Mouse (Mus musculus): ENCODE measurements around the gene Tns1.

Gene Tns1

DNA sequence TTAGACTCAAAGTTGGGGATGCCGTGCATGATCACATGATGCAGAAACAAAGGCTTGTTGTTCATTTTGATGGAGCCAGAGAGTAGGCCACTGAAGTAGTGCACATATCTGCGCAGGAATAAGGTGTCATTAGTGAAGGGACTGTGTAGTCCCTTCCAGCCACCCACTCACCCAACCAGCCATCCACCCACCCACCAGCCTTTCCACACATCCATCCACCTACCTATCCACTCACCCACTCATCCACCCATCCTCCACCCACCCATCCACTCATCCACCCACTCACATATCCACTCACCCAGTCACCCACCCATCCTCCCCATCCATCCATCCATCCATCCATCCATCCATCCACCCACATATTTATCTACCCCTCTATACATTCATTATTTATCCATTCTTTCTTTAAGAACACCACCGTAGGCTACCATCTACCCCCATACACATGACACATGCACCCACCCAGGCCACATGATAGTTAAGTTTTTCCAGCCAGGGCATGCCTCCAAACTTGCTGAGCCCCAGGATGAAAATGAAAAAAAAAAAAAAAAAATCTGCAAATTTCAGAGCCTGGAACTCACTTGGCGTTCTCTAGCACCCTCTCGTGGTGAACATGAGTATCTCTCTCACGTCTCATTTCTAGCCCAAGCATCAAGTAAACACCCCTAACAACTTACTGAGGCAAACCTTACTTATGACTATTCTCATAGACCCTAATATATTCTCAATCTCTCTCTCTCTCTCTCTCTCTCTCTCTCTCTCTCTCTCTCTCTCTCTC is 137.8 kb downstream of the Tns1 start:
- peak; percentile 81 for DNase-seq

DNA sequence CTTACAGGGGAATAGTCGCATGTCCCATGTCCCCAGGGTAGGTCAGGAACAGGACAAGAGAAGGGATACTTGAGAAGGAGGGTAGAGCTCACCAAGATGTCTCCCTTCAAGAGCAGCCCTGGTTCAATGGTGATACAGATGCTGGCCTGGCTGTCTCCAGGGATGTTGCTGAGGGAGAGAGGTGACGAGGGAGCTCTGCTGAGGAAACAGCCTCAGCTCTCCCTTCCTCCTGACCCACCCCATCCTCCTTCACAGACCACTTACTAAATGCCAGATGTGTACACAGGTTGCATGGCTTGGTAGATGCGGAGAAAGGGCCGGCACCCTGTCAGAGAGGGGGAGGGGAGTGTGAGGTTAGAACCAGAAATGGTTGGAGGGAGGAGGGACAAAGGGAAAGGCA is 138.6 kb downstream of the Tns1 start:
- no peak for DNase-seq

DNA sequence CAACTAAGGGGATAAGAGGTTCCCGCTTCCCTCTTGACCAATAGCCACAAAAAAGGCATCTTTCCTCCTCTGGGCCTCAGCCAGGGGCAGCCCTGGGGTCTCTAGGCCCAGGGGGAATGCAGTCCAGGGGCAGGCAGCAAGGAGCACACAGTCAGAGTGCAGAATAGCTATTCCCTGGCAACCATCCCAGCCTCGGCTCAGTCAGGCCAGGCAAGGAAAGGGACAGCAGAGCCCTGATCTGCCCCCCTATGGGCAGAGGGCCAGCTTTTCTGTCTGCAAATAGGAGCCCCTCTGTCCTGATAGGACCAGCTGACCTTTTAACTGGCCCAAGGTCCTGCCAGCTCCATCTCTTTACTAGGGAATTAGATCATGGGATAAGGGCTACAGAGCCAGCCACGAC is 145.0 kb downstream of the Tns1 start:
- DNase-seq = no peak

DNA sequence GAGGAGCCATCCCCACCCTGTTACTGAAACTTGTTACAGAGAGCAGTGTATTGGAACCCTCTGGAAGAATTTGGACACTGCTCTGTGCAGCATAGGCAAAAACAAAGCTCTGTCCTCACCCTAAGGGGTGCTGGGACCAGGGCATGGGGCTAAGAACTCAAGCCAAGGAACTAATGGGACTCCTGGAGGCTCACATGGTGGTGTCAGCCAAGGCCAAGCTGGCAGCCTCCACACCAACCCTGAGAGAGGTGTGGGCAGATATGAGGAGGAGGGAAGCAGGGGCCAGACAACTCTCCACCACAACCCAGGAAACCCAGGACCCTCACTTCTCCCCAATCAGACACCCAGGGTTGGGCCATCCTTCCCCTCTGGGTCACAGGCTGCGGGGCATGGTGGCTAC is 145.7 kb downstream of the Tns1 start:
- no peak for DNase-seq

DNA sequence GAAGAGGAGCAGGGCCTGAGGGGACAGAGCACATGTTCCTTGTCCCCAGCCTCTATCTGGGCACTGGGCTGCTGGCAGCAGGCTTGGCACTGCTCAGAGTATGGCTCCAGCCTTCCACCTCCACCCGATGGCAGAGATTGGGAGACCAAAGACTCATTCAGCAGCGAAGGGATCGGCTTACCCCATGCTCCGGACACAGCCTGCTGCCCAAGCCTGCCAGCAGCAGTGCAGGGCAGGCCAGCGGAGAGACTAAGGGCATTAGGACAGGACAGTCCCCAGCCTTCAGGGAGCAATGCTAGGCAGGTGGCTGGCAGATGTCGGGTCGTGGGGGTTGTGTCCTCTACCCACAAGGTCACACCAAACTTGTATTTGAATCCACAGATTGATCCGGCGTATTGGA is 150.3 kb downstream of the Tns1 start:
- DNase-seq = no peak

DNA sequence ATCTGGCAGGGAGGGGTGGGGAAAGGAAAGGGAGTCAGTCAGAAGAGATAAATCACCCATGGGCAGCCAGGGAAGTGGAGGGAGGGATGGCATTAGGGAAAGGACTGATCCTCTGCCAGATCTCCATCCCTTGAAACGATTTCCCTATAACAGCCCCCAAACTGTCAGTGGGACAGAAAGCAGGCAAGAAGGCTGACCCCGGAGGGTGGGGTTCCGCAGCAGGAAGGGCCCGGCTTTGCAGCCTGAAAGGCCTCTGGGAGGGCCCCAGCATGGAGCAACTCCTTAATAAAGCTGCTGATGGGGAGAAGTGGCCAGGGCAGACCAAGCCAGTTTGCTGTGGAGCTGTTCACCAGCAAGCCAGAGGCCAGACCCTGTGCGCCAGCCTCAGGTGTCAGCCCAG is 151.5 kb downstream of the Tns1 start:
- DNase-seq = no peak

DNA sequence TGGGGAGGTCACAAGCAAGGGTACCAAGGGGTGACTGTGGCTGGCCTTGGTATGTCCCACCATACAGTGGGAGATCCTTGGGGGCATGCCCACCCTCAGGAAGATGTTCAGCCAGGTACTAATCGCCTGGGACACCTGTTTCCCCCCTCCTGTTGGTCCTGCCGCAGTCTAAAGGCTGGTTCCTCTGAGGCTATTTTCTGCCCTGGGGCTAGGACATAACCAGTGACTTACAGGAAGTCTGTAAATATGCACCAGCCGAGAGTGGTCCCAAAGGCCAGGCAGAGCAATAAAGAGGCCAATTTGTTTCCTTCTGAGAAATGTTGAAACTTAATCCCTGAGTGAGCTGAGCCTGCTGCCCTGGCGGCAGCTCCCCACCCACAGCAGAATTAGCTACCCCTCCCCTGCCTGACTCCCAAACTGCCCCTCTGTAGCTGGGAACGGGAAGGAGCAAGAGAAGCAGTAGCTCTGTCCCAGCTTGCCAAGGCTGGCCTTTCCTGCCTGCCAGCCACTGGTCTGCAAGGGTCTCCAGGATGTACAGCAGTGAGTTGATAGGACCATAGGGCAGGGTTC is 154.0 kb downstream of the Tns1 start:
- DNase-seq = no peak

DNA sequence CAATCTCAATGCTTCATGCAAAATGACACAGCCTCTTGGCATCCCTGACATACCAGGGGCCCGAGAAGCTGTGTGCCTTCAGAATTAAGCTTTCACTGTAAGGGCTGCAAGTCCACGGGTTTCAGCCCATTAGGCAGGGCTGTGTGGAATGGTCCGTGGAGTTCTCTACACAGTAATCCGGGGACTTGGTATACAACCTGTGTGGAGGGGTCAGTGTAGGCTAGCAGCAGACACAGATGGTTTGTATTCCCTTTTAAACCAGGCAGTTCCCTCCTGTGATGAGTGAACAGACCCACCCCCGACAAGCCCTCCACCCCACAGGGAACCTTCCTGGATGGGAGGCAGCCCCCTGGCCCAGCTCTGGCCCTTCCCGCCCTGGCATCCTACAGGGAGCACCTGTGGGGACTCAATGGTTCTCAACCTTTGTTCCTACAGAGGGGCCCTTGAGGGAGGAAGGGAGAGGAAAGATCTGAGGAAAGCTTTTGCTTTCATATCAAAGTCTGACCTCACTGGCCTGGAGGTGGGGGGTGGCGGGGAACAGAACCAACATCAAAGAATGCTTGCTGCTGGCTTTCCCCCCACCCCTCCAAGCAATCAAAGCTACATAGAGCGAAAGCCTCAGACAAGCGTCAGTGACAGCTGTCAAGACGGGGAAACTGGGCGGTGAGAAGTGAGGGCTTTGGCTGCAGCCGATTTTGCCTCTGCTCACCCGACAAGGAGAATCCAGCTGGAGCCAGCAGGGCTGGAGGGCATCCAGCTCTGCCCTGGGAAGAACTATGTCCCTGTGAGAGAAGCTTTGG is 155.3 kb downstream of the Tns1 start:
- peak; percentile 81 for DNase-seq

DNA sequence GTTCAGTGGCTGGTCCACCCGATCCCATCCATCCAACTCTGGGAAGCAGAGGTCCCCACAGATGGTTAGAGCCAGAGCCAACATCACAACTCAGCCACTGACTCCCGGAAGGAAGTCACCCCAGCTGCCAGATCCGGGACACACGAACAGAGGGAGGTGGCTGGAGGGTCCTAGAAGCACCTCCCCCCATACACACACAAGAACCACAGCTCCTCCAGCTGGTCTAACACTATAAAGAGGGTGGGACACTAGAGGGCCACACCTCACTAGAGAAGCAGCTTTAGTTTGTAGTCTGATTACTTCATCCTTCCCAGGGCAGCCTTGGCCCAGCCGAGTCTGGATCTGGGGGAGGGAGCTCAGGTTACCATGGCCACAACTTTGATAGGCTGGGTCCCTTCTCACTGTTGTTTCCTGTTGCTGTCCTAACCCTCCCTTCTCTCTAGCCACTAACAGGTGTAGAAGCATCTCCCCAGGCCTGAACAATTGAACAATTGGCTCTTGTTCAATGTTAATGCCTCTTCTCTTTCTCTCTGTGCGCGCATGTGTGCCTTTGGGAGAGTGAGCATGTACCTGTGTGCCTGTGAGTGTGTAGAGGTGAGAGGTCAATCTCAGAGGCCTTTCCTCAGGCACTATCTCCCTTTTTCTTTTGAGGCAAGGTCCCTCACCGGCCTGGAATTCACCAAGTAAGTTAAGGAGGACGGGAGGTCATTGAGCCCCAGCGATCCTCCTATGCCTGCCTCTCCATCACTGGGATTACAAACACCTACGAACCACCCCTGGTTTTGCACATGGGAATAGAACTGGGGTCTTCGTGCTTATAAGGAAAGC is 157.6 kb downstream of the Tns1 start:
- DNase-seq = peak; percentile 85

DNA sequence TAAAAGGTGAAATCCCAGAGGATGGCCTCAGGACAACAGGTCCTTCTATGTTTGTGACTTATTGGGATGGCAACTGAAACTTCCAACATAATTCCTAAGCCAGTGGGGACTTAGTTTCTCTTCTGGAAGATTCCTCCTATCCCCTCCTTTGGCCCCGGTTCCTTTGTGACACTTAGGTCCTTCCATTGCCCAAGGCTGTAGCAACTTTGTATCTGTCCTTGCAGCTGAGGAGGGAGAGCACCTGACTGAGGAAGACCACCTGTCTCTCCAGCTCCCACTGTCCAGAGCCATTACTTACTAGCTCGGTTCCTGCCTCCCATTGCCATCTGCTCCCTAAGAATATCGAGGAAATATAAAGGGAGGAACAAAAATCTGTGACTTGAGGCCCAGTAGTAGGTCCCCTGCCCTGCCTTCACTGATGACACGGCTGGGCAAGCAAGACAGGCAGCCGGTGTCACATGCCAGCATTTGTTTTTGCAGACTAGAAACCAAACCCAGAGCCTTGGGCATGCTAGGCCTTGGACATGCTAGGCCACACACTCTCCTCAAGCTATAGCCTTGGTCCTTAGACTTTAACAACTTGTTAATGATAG is 160.0 kb downstream of the Tns1 start:
- no peak for DNase-seq

DNA sequence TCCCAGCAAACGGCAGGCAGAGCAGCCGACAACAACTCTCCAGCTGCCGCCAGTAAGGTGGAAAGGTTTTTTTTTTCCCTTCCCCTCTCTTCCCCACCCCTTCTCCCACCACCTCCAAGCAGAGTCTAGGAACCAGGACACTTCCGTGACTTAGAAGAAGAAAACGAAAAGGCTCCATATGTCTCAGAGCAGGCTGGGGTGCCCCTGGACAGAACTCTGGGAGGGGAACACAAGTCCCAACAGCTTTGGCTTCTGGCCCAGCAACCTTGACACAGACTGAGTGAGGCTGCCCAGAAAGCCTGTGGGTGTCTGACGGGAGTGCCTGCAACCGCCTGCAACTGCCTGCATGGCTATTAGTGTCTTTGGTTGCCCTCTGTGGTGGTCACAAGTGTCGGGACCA is 160.6 kb downstream of the Tns1 start:
- peak; percentile 83 for DNase-seq

DNA sequence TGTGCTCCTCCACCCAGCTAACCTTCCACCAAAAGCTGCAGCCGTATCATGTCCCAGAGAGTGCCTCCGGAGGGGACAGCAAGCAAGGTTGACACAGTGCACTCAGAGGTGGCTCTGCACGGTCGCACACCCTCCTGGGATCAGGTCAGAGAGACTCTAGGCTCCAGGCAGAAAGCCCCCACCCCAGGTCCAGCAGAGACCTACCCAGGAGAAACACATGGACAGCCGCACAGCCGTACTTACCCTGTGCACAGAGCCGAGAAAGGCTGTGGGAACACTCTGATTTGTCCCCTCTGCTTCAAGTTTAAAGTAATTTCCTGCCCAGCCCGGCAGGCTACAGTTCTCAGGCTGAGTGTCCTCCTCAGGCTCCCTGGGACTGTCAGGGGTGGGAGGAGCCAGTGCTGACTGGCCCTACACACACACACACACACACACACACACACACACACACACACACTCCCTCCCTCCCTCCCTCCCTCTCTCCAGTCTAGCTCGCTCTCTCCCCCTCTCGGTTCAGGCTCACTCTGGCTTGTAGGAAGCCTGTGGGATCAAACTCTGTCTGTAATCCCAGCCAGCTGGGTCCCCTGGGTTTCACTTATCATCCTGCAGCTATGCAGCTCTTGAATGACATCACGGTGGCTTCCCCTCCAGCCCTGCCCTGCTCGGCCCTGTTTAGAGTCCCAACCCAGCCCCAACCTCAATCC is 161.4 kb downstream of the Tns1 start:
- DNase-seq = peak; percentile 88

DNA sequence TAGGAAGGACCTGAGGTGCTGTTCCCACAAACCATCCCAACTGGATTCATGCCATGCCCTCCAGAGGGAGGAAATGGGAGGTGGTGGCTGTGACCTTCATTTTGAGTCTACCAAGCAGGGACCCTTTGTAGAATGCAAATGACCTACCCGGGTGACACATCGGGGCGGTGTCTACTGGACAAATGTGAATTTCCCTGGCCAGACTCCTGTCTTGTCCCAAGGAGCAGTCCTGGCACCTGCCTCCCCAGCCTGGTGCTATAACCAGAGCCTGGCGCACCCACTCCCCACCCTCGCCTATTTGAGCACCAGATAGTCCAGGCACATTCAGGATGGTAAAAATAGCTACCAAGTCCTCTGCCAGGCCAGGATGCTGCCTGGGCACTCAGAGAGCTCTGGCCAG is 162.2 kb downstream of the Tns1 start:
- peak; percentile 62 for DNase-seq

DNA sequence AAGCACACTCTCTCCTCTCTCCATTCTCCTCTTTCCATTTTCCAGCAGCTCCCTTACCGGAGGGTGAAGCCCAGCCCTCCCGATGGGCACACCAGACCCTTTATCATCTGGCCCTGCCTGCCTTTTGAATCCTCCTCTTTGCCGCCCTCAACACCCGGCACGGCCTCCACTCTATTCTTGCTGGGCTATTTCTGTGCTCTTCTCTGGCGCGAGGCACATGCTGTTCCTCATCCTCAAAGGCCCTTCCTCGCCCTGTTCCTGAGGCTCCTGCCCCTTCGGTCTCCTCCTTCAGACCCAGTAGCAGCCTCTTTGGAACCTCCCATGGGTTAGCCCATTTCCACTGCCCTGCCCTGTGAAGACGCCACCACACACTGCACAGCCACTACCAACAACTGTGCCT is 164.5 kb downstream of the Tns1 start:
- DNase-seq = no peak

DNA sequence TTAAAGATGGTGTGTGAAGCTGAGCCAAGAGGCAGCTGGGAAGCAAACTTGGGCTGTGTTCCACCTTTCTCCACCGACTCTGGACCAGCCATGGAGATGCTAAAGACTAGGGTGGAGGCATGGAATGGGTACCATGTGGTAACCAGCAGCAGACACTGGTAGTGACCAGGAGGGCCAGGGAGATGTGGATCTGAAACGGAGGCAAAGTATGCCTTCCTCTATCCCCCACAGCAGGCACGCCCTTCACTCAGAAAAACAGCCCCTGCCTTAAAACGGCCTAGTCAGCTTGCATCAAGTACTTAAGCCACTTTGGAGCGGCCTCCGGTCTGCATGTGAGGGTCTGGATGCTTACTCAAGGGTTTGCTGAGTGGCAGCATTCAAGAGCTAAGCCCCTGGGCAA is 164.9 kb downstream of the Tns1 start:
- DNase-seq = no peak

DNA sequence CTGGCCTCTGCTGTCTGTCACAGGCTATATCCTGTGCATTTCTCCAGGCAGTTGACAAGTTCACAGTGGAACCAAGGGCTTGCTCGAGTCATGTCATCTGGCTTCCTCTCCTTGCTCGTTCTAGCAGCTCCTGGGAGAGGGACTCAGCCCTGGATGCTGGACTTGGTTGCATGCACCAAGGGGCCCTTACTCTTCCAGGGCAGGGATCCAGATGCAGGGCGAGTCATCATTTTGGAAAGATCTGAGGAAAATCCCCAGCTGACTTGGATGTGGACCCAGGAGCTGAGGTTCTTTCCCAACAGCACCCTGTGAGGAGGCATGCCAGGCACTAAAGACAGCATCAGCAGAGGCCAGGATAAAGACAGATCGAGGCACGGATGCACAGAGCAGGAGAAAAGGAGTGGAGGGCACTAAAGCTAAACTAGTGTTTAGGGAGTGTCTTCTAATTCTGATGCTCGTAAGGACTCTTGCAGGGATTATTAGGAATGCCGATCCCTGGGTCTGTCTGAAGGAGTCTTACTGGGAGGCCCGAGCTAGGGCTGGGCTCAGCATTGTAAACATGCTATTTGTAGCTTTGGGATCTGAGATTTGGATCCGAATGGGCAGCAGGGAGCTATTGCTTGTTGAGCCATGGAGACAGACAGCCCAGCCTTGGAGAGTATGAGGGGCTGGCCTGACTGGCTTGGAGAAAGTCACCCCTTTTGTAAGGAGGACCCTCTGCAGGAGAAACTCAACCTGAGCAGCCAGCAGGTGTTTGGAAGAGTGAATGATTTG is 165.9 kb downstream of the Tns1 start:
- peak; percentile 83 for DNase-seq

DNA sequence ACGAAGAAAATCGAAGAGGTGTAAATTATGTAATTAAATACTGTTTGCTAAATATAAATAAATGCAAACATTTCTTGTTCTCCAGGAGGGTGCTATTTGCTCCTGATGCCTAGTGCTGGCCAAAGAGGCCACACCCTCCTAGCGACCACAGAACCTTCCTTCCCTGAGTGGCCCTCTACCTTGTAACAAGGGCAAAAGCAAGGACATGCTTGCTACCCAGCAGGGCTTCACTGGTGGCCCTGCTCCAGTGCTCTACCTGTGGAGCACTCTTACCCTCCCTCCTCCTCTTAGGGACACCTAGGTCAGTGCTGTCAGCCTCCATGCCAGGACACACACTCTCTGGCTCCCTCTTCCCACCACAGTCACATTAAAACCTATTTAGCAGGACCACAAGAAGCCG is 166.8 kb downstream of the Tns1 start:
- DNase-seq = no peak

DNA sequence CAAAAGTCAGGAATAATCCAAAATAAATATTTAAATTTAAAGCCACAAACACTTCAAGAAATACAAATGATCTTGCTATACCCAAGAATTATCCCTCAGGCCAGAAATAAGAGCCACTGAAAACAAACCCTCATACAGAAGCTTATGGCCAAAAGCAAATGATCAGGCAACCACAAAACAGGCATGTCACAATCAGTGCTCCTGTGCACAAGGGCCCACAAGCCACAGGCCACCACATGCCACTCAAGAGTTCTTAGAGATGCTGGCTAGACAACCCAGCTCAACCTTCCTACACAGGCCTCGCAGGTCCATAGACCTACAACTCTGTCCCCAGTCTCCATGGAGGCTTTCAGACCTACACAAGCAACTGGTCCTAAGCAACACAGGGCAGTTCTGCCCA is 167.9 kb downstream of the Tns1 start:
- DNase-seq = no peak

DNA sequence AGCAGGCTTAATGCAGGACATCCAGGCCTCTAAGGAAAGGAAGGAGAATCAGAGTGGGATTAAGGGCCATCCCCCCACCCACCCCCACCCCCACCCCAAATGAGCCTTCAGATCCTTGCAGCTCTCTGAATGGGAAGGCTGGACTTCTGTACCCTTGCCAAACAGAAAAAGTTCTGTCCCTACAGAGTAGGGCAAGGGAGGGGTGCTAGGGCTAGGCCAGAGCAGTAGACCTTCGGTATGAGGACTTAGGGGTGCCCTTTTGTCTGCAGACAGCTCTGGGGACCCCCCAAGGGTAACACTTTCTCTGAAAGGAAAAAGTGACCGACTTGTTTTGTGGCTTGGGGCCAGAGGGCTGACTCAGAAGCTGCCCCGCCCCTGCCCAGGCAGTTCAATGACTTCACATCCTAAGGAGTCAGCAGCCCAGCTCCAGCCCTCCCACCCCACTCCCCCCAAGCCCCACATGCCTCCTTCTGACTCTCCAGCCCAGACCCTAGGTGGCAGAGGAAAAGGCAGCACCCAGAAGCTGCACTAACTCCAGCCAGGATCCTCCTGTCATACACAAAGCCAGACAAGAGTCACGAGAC is 168.9 kb downstream of the Tns1 start:
- peak; percentile 89 for DNase-seq

DNA sequence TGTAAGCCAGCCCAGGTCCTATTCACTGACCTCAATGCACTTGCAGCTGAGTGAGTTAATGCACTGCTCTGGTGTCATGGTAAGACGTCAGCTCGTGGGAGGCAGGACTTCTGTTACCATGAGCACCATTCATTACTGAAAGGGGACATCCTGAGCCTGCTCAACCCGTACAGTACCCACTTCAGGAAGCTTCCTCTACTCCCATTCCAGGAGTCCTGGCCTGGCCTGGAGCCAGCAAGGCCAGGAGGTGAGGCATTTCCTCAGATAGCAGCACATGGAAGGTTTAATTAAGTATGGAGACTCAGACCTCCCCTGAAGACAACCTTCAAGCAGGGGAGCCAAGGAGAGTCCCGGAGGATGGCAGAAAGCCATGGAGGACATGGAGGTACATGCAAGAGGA is 169.6 kb downstream of the Tns1 start:
- peak; percentile 47 for DNase-seq

DNA sequence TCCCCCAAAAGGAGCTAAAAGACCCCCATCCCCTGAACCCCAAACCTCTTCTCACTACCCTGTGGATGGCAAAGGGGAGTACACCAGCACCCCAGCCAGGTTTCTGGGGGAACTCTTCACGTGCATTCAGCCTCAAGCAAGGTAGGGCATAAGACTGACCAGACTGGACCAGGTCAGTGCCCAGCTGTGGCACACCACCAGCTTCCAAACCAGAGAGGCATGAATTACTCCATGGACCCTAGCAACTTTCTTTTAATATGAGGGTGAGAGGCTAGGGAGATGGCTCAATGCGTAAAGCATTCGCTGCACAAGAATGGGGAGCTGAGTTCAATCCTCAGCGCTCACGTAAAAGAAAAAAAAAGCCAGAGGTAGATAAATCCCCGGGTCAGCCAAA is 170.2 kb downstream of the Tns1 start:
- no peak for DNase-seq
